Mouse (Mus musculus): ENCODE data around the gene Nol8. TPM values are rescaled to one million over a fixed set of nuclear protein-coding genes. Genes with fewer than 3 reads are reported as not detected.

Nol8 gene
- polyA plus RNA-seq, 1 experiment = 1.4 TPM

DNA sequence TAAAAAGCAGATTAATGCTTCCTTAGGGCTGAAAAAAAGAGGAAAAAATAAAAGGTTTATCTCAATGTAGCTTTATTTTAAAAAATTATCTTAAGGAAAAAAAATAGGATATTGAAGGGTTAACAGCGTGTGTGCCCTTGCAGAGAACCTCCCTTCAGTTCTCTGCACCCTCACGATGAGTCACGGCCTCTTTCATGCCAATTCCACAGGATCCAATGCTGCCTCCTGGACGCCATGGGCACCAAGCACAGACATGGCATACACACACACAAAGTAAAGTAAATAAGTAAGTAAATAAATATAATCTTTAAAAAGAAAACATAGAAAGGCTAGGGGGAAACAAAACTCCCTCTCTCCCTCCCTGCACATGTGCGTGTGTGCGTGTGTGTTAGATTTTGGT, 10.2 kb upstream of the Nol8 start:
- WGBS = 59% methylated on average over 6 of the region's 6 CpGs
- Histone ChIP-seq H3K4me3 (replicated peaks; ENCODE audit: extremely low read depth, low read depth, low read length) (no peak overlapping the region), H3K4me1 (ENCODE audit: control insufficient read depth, insufficient read depth, low read length) (peaks cover 3% of the 10 kb centered on the region)
- no peak for TF ChIP-seq CTCF (IDR thresholded peaks at IDR 0.05; ENCODE audit: insufficient read depth, low read length)
- no peak for TF ChIP-seq POLR2A (IDR thresholded peaks at IDR 0.05; ENCODE audit: borderline replicate concordance, extremely low read depth, low read depth, low read length)
- DNase-seq = no peak

DNA sequence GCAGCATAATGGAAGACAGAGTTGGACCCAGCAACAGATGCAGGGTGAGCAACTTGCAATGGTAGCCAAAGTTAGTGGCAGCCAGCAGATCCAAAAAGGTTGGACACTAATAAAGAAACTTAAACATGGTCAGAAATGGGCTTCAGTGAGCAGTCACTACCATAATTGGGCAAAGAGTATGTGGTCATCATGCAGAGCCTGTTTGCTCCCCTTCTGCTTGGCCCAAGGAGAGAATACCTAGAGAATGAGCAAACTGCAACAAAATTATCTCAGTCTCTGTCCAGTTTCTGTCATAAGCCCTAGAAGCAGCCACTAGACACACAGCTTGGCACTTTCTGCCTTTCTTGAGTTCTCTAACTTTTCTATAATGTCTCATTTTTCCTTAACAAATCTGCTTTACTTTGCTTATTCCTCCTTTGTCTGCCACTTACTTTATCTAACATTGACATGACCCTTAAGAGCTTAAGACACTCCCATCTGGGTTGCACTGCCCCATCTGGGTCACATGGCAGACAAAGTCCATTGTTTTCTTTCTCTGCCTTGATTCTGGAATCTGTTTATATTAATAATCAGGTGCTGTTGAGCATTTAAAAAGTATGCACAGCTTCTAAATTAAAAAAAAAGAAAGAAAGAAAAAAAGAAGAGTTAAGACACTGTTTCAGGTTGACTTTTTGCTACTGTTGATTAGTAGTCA, 9.1 kb upstream of the Nol8 start:
- H3K4me3 ChIP-seq (replicated peaks; ENCODE audit: extremely low read depth, low read depth, low read length) = no peak overlapping the region
- no peak for DNase-seq
- H3K4me1 ChIP-seq (ENCODE audit: control insufficient read depth, insufficient read depth, low read length) = peaks cover 3% of the 10 kb centered on the region
- TF ChIP-seq POLR2A (IDR thresholded peaks at IDR 0.05; ENCODE audit: borderline replicate concordance, extremely low read depth, low read depth, low read length) (no peak), CTCF (IDR thresholded peaks at IDR 0.05; ENCODE audit: insufficient read depth, low read length) (no peak)

DNA sequence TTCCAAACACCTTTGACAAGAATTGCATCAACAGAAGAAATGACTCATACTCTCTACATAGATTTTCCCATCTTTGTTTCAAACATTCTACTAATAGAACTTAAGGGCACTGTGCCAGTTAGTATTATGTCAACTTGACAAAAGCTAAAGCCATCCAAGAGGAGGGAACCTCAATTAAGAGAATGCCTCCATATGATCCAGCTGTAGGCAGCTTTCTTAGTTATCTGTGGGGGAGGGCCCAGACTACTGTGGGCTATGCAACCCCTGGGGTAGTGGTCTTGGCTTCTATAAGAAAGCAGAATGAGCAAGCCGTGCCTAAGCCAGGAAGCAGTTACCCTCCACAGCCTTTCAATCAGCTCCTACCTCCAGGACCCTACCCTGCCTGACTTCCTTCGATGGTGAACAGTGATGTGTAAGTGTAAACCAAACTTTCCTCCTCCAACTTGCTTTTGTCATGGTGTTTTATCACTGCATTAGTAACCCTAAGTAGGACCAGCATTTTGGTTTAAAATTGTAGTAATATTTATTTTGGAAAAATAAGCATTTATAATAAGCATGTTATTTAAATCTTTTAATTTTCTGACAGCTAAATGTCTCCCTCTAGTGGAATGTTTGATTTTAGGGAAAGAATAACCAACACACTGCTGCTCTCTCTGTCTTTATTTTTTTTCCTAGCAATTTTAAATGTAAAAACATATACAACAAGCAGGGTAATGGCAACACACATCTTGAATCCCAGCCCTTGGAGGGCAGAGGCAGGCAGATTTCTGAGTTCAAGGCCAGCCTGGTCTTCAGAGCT, 7.9 kb upstream of the Nol8 start:
- peaks cover 3% of the 10 kb centered on the region for H3K4me1 ChIP-seq (ENCODE audit: control insufficient read depth, insufficient read depth, low read length)
- no peak for DNase-seq
- whole genome bisulfite sequencing = 30% methylated on average over 2 of the region's 2 CpGs
- TF ChIP-seq POLR2A (IDR thresholded peaks at IDR 0.05; ENCODE audit: borderline replicate concordance, extremely low read depth, low read depth, low read length) (no peak), CTCF (IDR thresholded peaks at IDR 0.05; ENCODE audit: insufficient read depth, low read length) (no peak)
- no peak overlapping the region for H3K4me3 ChIP-seq (replicated peaks; ENCODE audit: extremely low read depth, low read depth, low read length)

DNA sequence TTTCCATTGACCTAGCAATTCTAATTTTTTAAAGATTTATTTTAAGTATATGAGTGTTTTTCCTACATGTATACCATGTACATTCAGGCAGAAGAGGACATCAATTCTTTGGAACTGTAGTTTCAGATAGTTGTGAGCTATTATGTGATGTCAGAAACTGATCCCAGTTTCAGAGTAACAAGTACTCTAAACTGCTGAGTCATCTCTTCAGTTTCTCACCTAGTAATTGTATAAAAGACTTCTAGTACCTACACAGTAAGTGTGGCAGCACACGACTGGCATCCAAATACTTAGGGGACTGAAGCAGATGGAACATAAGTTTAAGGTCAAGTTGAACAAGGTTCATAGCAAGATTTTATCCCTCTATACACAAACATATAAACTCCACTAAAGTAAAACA, 6.9 kb upstream of the Nol8 start:
- H3K4me3 ChIP-seq (replicated peaks; ENCODE audit: extremely low read depth, low read depth, low read length) = no peak overlapping the region
- 74% methylated on average over 1 of the region's 1 CpGs for WGBS
- peaks cover 3% of the 10 kb centered on the region for H3K4me1 ChIP-seq (ENCODE audit: control insufficient read depth, insufficient read depth, low read length)
- no peak for DNase-seq
- TF ChIP-seq POLR2A (IDR thresholded peaks at IDR 0.05; ENCODE audit: borderline replicate concordance, extremely low read depth, low read depth, low read length) = no peak
- no peak for TF ChIP-seq CTCF (IDR thresholded peaks at IDR 0.05; ENCODE audit: insufficient read depth, low read length)

DNA sequence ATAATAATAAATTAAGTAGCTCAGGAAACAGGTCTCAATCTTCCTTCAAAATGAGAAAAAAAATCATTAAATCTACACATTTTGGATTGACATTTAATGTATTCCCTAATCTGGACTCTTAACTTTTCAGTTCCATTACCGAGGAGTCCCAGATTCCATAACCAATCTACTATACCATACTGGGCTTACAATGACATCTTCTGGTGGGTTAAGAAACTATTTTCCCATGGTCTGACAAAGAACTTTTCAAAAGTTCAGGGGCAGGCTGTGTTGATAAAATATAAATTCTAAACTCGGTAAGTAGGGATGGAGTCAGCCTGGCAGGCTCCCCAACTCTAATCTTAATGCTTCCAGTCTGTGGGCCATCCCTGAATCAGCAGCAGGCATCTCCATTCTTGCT, 1.7 kb upstream of the Nol8 start:
- no peak for TF ChIP-seq POLR2A (IDR thresholded peaks at IDR 0.05; ENCODE audit: borderline replicate concordance, extremely low read depth, low read depth, low read length)
- no peak for TF ChIP-seq CTCF (IDR thresholded peaks at IDR 0.05; ENCODE audit: insufficient read depth, low read length)
- H3K4me3 ChIP-seq (replicated peaks; ENCODE audit: extremely low read depth, low read depth, low read length) = no peak overlapping the region
- H3K4me1 ChIP-seq (ENCODE audit: control insufficient read depth, insufficient read depth, low read length) = peaks cover 2% of the 10 kb centered on the region; the same call in 1 of the 2 replicates
- WGBS = 39% methylated on average over 2 of the region's 2 CpGs
- no peak for DNase-seq

DNA sequence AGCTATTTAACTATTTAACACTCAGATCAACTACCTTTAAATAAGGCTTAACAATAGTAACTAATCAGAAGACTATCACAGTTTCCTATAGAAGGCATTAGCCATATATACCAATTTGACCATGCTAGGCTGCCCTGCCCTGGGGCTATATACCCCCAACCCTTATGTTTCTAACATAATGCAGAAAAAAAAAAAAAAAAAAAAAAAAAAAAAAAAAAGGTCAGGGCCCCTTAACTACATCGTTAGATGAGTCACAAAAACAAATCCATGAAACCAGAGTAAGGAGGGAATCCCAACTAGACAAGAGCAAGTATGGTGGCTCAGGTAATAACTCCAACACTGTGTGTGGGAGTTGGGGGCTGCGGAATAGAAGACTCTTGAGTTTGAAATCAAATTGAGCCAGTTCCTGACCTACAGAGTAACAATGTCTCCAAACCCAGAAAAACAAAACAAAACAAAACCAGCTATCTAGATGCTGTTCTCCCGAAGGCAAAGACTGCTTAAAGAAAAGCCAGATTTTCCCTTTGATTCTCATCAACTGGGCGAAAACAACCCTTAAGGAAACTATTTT, 1.0 kb upstream of the Nol8 start:
- peaks cover 2% of the 10 kb centered on the region; the same call in 1 of the 2 replicates for H3K4me1 ChIP-seq (ENCODE audit: control insufficient read depth, insufficient read depth, low read length)
- WGBS = 2% methylated on average over 4 of the region's 4 CpGs
- peak overlapping the region; percentile 67 for H3K4me3 ChIP-seq (replicated peaks; ENCODE audit: extremely low read depth, low read depth, low read length)
- TF ChIP-seq CTCF (IDR thresholded peaks at IDR 0.05; ENCODE audit: insufficient read depth, low read length) = no peak
- no peak for TF ChIP-seq POLR2A (IDR thresholded peaks at IDR 0.05; ENCODE audit: borderline replicate concordance, extremely low read depth, low read depth, low read length)
- DNase-seq = no peak

DNA sequence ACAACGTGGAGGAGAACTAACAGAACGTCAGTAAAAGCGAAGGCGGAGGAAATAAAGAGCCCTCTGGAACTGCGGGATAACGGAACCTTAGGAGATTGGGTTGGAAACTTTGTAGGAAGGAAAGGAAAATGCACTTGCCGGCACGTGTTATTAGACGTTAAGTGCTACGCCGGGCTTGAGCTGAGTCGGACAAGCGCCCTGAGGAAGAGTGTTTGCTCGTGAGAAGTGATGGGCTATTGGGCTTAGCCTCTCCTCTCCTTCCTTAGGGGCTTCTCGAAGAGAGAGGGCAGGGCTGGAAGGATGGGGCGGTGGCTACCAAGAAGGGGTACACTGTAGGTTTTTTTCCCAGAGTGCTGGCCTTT, 283 bp downstream of the Nol8 start:
- DNase-seq = no peak
- Histone ChIP-seq H3K4me1 (ENCODE audit: control insufficient read depth, insufficient read depth, low read length) (peaks cover 2% of the 10 kb centered on the region; the same call in 1 of the 2 replicates), H3K4me3 (replicated peaks; ENCODE audit: extremely low read depth, low read depth, low read length) (peak overlapping the region; percentile 78)
- WGBS = 0% methylated on average over 16 of the region's 16 CpGs
- TF ChIP-seq POLR2A (IDR thresholded peaks at IDR 0.05; ENCODE audit: borderline replicate concordance, extremely low read depth, low read depth, low read length) (peak; percentile 31; the same call in 1 of the 2 replicates), CTCF (IDR thresholded peaks at IDR 0.05; ENCODE audit: insufficient read depth, low read length) (no peak)

DNA sequence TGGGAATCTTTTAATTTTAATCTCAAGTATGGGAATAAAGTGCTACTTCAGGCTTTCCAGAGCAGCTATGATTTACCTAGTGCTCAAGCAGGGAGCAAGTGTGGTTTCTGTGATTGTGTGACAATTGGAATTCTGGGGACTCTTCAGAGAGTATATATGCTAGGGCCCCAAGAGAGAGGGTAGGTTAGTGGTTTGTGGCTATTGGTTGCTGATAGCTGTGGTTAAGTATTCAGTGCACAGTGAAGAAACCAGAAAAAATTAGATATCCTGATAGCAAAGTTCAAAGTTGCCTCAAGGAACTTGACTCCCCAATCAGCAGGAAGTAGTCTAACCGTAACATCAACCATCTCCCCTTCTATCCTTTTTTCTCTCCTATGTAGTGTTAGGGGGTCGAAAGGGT, 24.9 kb downstream of the Nol8 start:
- no peak for TF ChIP-seq CTCF (IDR thresholded peaks at IDR 0.05; ENCODE audit: insufficient read depth, low read length)
- no peak for TF ChIP-seq POLR2A (IDR thresholded peaks at IDR 0.05; ENCODE audit: borderline replicate concordance, extremely low read depth, low read depth, low read length)
- no peak for DNase-seq
- no peaks in the 10 kb centered on the region; the same call in 1 of the 2 replicates for H3K4me1 ChIP-seq (ENCODE audit: control insufficient read depth, insufficient read depth, low read length)
- WGBS = 75% methylated on average over 2 of the region's 2 CpGs
- H3K4me3 ChIP-seq (replicated peaks; ENCODE audit: extremely low read depth, low read depth, low read length) = no peak overlapping the region

DNA sequence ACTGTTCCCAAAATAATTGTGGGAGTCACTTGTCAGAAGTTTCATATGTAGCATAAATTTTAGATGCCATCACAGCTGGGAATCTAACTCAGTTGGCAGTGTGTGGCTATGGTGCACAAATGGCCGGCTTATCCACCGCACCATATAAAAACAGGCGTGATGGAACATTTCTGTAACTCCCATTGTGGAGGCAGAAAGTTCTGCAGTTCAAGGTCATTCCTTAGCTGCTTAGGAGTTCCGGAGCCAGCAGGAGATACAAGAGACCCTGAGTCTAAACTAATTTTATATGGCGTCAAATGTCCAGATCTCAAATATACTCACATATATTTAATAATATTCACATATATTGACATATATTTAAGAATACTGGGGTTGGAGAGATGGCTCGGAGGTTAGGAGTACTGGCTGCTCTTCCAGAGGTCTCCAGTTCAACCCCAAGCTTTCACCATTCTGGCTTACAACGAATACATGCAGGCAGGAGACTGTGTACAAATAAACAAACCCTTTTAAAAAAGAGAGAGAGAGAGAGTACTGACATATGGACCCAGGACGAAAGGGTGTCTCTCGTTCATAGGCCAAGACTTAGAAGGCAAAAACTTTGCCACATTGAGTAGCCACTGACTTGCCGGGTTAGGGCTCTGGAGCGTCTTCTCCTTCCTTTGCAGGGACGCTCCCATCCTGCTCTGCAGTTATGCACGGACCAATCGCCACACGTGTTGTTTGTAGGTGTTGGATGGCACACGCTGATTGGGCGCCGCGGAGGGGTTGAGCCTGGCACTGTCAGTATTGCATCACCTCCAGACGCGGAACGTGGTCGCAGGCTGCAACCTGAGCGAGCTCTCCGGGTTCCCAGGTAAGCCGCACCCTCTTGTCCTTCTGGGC, 28.7 kb downstream of the Nol8 start, which contains the start of gene Iars:
TSS of gene Iars (plus strand) at position 750 of the 882 bp plus-strand sequence.
- DNase-seq = peak; percentile 100
- Histone ChIP-seq H3K4me3 (replicated peaks; ENCODE audit: extremely low read depth, low read depth, low read length) (peak within 1 kb of the TSS; percentile 78), H3K4me1 (ENCODE audit: control insufficient read depth, insufficient read depth, low read length) (no peaks in the 10 kb centered on the region; the same call in 1 of the 2 replicates)
- 4% methylated on average over 26 of the region's 26 CpGs for whole genome bisulfite sequencing
- TF ChIP-seq CTCF (IDR thresholded peaks at IDR 0.05; ENCODE audit: insufficient read depth, low read length) = no peak
- TF ChIP-seq POLR2A (IDR thresholded peaks at IDR 0.05; ENCODE audit: borderline replicate concordance, extremely low read depth, low read depth, low read length) = peak; percentile 88; the same call in 1 of the 2 replicates
